Mouse (Mus musculus) left cerebral cortex, adult 11 months (tissue): ENCODE measurements around the gene Skida1.

Experiments used
- DNase-seq: peaks from one replicate; pipeline ENCODE4 v3.0.0; 2022; ENCODE audit warnings: low spot score

Gene Skida1

DNA sequence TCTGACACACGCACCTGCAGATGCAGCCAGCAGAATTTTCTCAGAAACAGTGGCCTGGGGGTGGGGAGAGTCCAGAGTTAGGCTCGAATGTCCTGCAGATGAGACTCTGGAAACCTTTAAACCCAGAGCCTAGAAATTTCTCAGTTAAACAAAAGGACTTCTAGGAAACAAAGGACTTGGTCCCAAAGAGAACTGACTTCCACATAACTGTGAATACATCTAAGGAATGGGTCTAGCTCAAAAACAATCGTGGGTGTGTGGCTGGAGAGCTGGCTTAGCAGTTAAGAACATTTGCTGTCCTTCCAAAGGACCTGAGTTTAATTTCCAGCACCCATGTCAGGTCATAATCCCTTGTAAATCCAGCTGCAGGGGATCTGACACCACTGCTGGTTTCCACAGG is 33.3 kb downstream of the Skida1 start:
- DNase-seq: no peak

DNA sequence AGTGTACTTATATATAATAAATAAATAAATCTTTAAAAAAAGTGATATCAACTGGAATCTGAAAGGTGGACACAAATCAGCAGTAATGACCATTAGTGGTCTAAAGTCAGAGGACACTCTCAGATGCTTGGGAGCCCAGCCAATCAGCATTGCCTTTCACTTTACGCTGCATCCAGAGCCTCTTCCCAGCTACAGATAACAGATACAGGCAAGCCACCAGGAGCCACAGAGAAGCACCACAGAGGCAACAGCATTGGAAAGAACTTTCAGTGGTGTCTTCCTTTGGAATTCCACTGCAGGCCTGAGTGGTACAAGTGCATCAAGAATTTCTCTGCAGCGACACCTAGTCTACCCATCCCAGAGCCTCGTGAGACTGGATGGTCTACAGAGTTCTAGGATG is 36.0 kb downstream of the Skida1 start:
- DNase-seq: no peak

DNA sequence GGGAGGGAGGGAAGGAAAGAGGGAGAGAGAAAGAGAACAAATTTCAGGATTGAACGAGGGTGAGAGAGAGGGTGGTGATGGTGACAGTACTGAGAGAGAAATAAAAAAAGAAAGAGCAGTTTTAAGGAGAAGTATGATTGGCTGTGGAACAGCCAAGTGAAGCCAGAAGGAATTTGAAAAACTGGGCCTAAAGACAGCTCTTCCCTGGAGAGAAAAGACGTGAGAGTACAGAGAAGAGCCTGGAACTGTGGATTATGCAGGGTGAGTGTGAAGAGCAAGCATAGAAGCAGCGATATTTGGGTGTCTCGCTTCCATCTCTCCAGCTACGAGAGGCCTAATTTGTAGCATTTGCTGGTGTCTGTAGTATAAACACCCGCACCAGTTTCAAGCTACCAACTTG is 37.6 kb downstream of the Skida1 start:
- no peak for DNase-seq

DNA sequence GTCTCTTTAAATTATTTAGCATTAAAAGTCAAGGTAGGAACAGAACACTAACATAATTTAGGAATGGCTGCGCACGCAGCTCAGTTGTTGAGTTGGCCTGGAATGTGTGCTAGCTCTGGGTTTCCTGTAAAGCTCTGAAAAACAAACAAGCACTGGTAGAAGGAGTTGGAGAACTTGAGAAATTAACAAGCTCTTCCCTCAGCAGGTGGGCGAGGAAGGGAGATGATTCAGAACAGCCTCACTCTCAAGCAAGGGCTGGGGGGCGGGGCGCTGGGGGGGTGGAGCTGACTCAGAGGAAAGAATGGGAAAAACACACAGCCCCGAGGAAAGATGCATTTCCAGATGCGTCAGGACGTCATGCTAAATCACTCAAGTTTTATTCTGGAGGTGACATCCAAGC is 43.7 kb downstream of the Skida1 start:
- DNase-seq: peak; percentile 7

DNA sequence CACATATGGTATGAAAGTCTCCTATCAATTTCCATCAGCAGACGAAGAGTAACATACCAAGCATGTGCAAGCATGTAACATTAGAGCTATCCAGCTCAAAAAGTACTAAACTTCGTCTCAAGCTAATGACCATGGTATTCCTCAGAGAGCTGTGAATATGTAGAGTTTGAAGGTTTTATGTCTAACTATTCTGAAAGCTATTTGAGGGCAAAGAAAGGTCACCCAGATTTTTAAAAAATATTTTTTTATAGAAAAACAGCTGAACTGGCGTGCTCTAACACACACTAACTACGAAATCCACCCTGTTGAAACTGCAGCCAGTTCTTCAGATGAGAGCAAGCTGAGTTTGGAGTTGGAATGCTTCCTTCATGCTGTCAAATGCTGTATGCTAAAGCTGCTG is 44.6 kb downstream of the Skida1 start:
- DNase-seq: no peak

DNA sequence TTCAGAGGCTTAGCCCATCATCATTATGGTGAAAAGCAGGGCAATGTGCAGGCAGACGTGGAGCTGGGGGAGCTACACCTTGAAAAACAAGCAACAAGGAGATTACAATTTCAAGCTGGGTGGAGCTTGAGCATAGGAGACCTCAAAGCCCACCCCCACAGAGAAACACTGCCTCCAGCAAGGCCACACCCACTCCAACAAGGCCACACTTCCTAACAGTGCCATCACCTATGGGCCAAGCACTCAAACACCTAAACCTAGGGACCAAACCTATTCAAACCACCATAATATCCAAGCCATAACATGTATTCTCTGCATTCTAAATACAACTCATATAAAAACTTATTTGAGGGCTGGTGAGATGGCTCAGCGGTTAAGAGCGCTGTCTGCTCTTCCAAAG is 46.5 kb downstream of the Skida1 start:
- no peak for DNase-seq

DNA sequence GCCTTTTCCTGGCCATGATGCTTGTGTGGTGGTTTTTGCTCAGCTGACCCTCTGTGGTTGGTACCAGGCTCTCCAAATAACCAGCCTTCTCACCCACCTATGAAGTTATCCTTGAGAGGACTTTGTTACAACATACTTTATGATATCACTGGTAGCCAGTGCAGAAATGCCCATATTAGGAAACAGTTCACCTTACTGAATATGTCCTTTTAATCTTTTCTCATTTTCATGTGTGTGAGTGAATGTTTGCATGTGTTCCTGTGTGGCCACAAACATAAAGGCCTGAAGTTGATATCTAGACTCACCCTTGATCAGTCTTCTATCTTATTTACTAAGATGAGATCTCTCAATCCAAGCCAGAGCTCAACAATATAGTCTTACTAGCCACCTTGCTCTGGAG is 52.0 kb downstream of the Skida1 start, which contains the start of gene H2al2a:
Gene H2al2a, minus strand, starts transcription at position 101 of the 400 bp plus-strand sequence.
- no peak for DNase-seq
